Mouse (Mus musculus): Measurements from ENCODE around the gene Csmd2. TPM values are rescaled to one million over a fixed set of nuclear protein-coding genes. Genes with fewer than 3 reads are reported as not detected.

The Csmd2 gene
- total and polyA plus RNA-seq, 3 experiments = 0.11 TPM; not detected in 2

GRCm38 (mm10) chr4:128130611-128131142, 143.0 kb downstream of the Csmd2 start:
- Histone ChIP-seq H3K4me1 (ENCODE audit: insufficient read depth, low read depth, low read length) (no peaks in the 10 kb centered on the region), H3K4me3 (ENCODE audit: low read depth, low read length) (no peak overlapping the region), H3K9me3 (replicated peaks) (peaks cover 79% of the 10 kb centered on the region), H3K27me3 (ENCODE audit: insufficient read depth, low read length) (no peaks in the 10 kb centered on the region), H3K36me3 (replicated peaks) (no peaks in the 10 kb centered on the region)
- TF ChIP-seq GATA2 (IDR thresholded peaks at IDR 0.05; ENCODE audit: borderline replicate concordance, low read depth, low read length) (no peak), CTCF (IDR thresholded peaks at IDR 0.05; ENCODE audit: low read depth, low read length) (no peak), POLR2AphosphoS5 (IDR thresholded peaks at IDR 0.05; ENCODE audit: insufficient replicate concordance, low read depth, low read length) (no peak), GATA1 (IDR thresholded peaks at IDR 0.05; ENCODE audit: borderline replicate concordance, low read length) (no peak), TAL1 (conservative IDR thresholded peaks at IDR 0.05; ENCODE audit: low read depth, low read length) (no peak)
- ATAC-seq (ENCODE audit: extremely low read depth, insufficient number of reproducible peaks, low FRiP score, poor library complexity, severe bottlenecking) (no peak), DNase-seq (ENCODE audit: low spot score) (no peak)

DNA sequence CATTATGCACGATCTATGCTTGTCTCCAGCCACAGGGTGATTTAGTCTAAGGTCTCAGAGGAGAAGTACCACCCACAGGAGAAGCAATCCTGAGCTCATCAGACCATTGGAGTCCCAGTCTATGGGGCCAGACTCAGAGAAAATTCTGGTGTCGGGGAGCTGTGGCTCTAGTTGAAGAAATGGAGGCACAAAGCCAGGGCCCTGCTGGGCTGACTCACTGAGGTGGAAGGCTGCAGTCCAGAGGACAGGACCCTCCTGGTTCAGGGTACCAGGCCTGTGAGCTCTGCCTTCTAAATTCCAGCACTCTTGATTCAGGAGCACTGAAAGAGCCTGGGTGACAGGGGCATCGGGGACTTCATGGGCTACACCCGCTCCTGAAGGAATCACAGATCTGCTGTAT, 144.0 kb downstream of the Csmd2 start:
- Histone ChIP-seq H3K36me3 (replicated peaks) (no peaks in the 10 kb centered on the region), H3K27me3 (ENCODE audit: insufficient read depth, low read length) (no peaks in the 10 kb centered on the region), H3K4me1 (ENCODE audit: insufficient read depth, low read depth, low read length) (no peaks in the 10 kb centered on the region), H3K9me3 (replicated peaks) (peaks cover 77% of the 10 kb centered on the region), H3K4me3 (ENCODE audit: low read depth, low read length) (no peak overlapping the region)
- no peak for TF ChIP-seq CTCF (IDR thresholded peaks at IDR 0.05; ENCODE audit: low read depth, low read length)
- TF ChIP-seq GATA1 (IDR thresholded peaks at IDR 0.05; ENCODE audit: borderline replicate concordance, low read length) = no peak
- TF ChIP-seq GATA2 (IDR thresholded peaks at IDR 0.05; ENCODE audit: borderline replicate concordance, low read depth, low read length) = no peak
- no peak for TF ChIP-seq TAL1 (conservative IDR thresholded peaks at IDR 0.05; ENCODE audit: low read depth, low read length)
- no peak for TF ChIP-seq POLR2AphosphoS5 (IDR thresholded peaks at IDR 0.05; ENCODE audit: insufficient replicate concordance, low read depth, low read length)
- ATAC-seq (ENCODE audit: extremely low read depth, insufficient number of reproducible peaks, low FRiP score, poor library complexity, severe bottlenecking) (no peak), DNase-seq (ENCODE audit: low spot score) (no peak)

- Histone ChIP-seq H3K36me3 (replicated peaks) (no peaks in the 10 kb centered on the region), H3K4me3 (ENCODE audit: low read depth, low read length) (no peak overlapping the region), H3K9me3 (replicated peaks) (peaks cover 72% of the 10 kb centered on the region), H3K27me3 (ENCODE audit: insufficient read depth, low read length) (no peaks in the 10 kb centered on the region), H3K4me1 (ENCODE audit: insufficient read depth, low read depth, low read length) (no peaks in the 10 kb centered on the region)
- ATAC-seq (ENCODE audit: extremely low read depth, insufficient number of reproducible peaks, low FRiP score, poor library complexity, severe bottlenecking) (no peak), DNase-seq (ENCODE audit: low spot score) (no peak)
- no peak for TF ChIP-seq GATA2 (IDR thresholded peaks at IDR 0.05; ENCODE audit: borderline replicate concordance, low read depth, low read length)
- no peak for TF ChIP-seq GATA1 (IDR thresholded peaks at IDR 0.05; ENCODE audit: borderline replicate concordance, low read length)
- no peak for TF ChIP-seq TAL1 (conservative IDR thresholded peaks at IDR 0.05; ENCODE audit: low read depth, low read length)
- no peak for TF ChIP-seq CTCF (IDR thresholded peaks at IDR 0.05; ENCODE audit: low read depth, low read length)
- TF ChIP-seq POLR2AphosphoS5 (IDR thresholded peaks at IDR 0.05; ENCODE audit: insufficient replicate concordance, low read depth, low read length) = no peak
These were observed 145.4 kb downstream of the Csmd2 start for GRCm38 (mm10) chr4:128132876-128133646.

DNA sequence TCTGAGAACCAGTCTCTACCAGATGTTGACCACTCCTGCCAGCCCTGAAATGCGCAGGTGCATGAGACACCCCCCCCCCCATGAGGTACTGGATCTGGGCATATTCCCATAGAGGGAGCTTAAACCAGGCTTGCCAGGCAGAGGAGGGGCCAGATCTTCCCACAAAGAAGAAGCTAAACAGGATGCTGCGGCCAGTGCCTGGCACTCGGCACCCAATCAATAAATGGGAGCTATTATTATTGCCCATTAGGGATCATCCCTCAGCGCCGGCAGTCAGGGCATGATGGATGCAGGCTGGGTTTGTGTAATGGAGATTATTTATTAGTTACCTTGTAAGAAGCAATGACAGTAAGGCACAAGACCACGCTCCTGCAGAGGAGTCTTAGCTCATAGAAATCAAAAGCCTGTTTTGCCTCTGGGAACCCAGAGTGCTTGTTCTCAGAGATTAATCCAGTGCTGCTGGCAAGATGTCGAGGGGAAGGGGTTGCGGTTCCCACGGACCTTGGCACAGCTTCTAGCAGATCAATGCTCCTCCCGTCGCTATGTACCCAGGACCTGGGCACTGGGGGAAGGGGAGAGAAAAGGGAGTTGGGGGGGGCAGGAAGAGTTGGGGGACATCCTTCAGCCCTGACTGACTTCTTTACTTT, 146.8 kb downstream of the Csmd2 start:
- peaks cover 74% of the 10 kb centered on the region for H3K9me3 ChIP-seq (replicated peaks)
- no peak for TF ChIP-seq POLR2AphosphoS5 (IDR thresholded peaks at IDR 0.05; ENCODE audit: insufficient replicate concordance, low read depth, low read length)
- no peak for TF ChIP-seq GATA2 (IDR thresholded peaks at IDR 0.05; ENCODE audit: borderline replicate concordance, low read depth, low read length)
- no peak for TF ChIP-seq TAL1 (conservative IDR thresholded peaks at IDR 0.05; ENCODE audit: low read depth, low read length)
- TF ChIP-seq CTCF (IDR thresholded peaks at IDR 0.05; ENCODE audit: low read depth, low read length) = no peak
- no peak for TF ChIP-seq GATA1 (IDR thresholded peaks at IDR 0.05; ENCODE audit: borderline replicate concordance, low read length)
- DNase-seq (ENCODE audit: low spot score) (no peak), ATAC-seq (ENCODE audit: extremely low read depth, insufficient number of reproducible peaks, low FRiP score, poor library complexity, severe bottlenecking) (no peak)
- H3K27me3 ChIP-seq (ENCODE audit: insufficient read depth, low read length) = no peaks in the 10 kb centered on the region
- H3K36me3 ChIP-seq (replicated peaks) = no peaks in the 10 kb centered on the region
- H3K4me1 ChIP-seq (ENCODE audit: insufficient read depth, low read depth, low read length) = no peaks in the 10 kb centered on the region
- H3K4me3 ChIP-seq (ENCODE audit: low read depth, low read length) = no peak overlapping the region

DNA sequence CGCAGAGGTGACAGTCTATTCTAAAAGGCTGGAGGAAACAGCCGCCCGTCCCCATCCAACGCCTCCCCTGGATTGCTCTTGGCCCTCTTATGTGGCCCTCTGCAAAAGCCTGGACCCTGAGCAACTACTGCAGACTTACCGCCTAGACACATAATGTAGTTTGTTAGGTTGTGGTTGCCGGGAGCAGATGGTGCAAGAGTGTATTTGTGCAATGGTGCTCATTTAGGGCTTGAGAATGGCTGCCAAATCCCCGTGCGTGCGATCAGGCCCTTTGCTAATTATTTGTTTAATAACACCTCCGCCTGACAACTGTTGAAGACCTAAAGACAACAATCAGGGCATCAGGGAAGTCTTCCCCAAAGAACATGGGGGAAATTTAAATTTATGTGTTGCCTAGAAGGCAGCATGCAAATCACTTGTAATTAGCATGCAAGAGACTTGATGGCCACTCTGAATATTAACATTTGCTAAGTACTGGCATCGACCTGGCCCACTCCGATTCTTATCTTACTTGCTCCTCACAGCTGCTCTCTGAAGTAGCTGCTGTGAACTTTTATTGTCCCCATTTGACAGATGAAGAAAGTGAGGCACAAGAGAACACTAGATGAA, 147.5 kb downstream of the Csmd2 start:
- Histone ChIP-seq H3K9me3 (replicated peaks) (peaks cover 73% of the 10 kb centered on the region), H3K36me3 (replicated peaks) (no peaks in the 10 kb centered on the region), H3K4me1 (ENCODE audit: insufficient read depth, low read depth, low read length) (no peaks in the 10 kb centered on the region), H3K4me3 (ENCODE audit: low read depth, low read length) (no peak overlapping the region), H3K27me3 (ENCODE audit: insufficient read depth, low read length) (no peaks in the 10 kb centered on the region)
- no peak for DNase-seq (ENCODE audit: low spot score)
- no peak for ATAC-seq (ENCODE audit: extremely low read depth, insufficient number of reproducible peaks, low FRiP score, poor library complexity, severe bottlenecking)
- no peak for TF ChIP-seq TAL1 (conservative IDR thresholded peaks at IDR 0.05; ENCODE audit: low read depth, low read length)
- no peak for TF ChIP-seq GATA1 (IDR thresholded peaks at IDR 0.05; ENCODE audit: borderline replicate concordance, low read length)
- no peak for TF ChIP-seq CTCF (IDR thresholded peaks at IDR 0.05; ENCODE audit: low read depth, low read length)
- no peak for TF ChIP-seq GATA2 (IDR thresholded peaks at IDR 0.05; ENCODE audit: borderline replicate concordance, low read depth, low read length)
- TF ChIP-seq POLR2AphosphoS5 (IDR thresholded peaks at IDR 0.05; ENCODE audit: insufficient replicate concordance, low read depth, low read length) = no peak

DNA sequence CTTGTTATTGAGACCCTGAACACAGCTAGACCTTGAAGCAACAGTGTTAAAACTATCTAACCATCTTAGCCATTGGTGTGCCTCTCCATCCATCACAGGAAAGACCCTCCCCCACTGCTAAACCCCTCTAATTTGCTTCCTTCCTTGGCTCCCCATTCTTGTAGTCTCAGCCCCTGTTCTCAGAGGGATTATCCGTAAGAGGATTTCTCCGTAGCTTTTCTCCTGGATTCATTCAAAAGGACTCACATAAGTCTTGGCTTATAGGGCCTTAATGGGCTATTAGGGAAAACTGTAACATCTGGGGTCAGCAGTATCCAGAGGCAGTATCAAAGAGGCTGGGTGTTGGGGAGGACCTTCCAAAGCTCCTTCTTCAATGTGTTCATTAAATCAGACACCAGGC, 152.3 kb downstream of the Csmd2 start:
- ATAC-seq (ENCODE audit: extremely low read depth, insufficient number of reproducible peaks, low FRiP score, poor library complexity, severe bottlenecking) = no peak
- TF ChIP-seq GATA1 (IDR thresholded peaks at IDR 0.05; ENCODE audit: borderline replicate concordance, low read length) (no peak), POLR2AphosphoS5 (IDR thresholded peaks at IDR 0.05; ENCODE audit: insufficient replicate concordance, low read depth, low read length) (no peak), CTCF (IDR thresholded peaks at IDR 0.05; ENCODE audit: low read depth, low read length) (no peak), TAL1 (conservative IDR thresholded peaks at IDR 0.05; ENCODE audit: low read depth, low read length) (no peak), GATA2 (IDR thresholded peaks at IDR 0.05; ENCODE audit: borderline replicate concordance, low read depth, low read length) (no peak)

More for the DNA sequence above, 152.3 kb downstream of the Csmd2 start:
- peaks cover 75% of the 10 kb centered on the region for H3K9me3 ChIP-seq (replicated peaks)
- H3K27me3 ChIP-seq (ENCODE audit: insufficient read depth, low read length) = no peaks in the 10 kb centered on the region
- H3K4me1 ChIP-seq (ENCODE audit: insufficient read depth, low read depth, low read length) = no peaks in the 10 kb centered on the region
- DNase-seq (ENCODE audit: low spot score) = no peak
- no peak overlapping the region for H3K4me3 ChIP-seq (ENCODE audit: low read depth, low read length)
- H3K36me3 ChIP-seq (replicated peaks) = no peaks in the 10 kb centered on the region
